Mouse (Mus musculus): Measurements from ENCODE around the gene Syp.
A peak's percentile ranks its signal among the peaks of the same experiment; 100 is the strongest.

The Syp gene

DNA sequence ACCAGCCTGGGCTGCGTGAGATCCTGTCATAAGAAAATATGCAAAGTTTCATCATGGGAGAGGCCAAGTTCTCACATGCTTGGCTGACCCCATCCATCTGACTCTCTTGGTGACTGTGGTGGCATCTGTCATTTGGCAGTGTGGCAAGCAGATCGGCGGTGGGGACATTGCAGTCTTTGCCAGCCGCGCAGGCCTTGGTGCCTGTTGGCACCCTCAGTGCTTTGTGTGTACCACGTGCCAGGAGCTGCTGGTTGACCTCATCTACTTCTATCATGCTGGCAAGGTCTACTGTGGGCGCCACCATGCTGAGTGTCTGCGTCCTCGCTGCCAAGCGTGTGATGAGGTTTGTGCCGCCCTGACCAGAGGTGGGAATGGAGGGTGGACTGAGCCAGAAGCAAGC lies 26.5 kb downstream of the Syp start:
- DNase-seq, result no peak

DNA sequence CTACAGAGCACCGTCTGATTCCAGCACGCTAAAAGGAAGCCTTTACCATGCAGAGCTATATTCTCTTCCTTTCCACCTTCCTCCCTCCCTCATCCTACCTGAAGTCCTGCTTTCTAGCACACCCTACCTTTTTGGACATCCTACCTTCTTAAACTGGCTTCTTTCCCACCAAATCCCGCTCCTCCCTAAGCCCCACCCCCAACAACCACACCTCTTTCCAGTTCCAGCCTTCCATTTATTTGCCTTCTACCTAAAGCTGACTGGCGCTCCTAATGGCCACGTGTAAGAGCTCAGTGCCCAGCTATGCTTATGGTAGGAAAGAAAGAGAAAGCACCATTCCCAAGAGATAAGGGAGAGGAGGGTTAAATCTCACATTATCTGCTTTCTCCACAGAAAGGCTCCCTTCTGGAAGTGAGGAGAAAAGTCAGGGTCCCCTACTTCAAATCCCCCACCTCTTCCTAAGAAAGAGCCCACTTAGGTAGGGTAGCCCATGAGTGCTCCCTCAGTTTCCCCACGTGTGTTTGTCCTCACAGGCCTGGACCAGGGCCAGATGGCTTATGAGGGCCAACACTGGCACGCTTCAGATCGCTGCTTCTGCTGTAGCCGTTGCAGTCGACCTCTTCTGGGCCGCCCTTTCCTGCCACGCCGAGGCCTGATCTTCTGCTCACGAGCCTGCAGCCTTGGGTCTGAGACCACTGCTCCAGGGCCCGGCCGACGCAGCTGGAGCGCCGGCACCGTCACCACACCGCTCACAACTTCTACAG lies 27.6 kb downstream of the Syp start:
- DNase-seq, result no peak

DNA sequence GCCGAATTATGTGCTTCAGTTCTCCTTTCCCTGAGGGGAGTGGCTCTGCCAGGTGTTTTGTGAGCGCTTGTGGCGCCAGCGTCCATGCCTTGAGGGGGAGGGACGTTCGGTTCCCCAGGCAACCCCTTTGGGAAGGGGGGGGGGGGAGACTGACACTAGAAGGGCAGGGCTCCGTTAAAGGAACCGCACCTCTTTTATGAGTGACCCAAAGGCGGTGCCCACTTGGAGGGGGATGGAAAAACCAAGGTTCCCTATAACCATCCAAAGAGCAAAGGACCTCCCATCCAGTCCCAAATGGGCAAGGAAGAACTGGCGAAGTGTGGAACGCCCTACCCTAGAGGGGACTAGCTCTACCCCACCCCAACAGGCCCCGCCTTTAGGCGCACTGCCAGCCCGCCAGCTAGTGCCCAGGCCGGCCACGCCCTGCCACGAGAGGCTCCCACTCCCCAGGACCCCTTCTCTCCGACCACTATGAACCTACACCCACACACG lies 32.2 kb downstream of the Syp start:
- DNase-seq, result no peak

DNA sequence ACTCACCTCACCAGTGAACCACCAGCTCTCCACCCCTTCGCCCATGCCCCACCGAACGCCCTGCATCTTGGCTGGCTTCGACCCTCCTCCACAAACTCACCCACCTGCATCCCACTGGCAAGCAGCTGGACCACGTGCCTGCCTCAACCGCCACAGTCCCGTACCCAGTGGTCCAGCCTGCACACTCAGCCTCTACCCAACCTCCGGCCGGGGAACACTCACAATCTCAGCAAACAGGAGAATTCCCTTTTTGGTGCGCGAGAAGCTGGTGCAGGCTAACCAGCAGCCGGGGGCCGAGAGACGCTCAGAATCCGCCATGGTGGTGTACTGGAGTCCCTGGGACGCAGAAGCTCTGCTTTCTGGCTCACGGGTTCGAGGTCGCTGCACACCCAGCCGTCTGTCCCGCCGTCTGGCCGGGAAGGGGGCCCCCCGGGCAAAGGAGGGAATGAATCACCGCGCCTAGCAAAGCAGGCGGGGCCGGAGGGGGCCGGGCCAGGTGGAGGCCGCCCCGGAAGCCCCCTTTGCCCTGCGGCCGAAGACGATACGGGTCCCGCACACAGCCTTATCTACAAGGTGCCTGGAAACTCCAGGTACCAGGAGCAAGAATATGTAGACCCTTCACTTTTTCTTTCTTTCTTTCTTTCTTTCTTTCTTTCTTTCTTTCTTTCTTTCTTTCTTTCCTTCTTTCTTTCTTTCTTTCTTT lies 32.8 kb downstream of the Syp start, which contains the start of gene Plp2:
TSS of gene Plp2 (minus strand) at position 470 of the 703 bp plus-strand sequence.
- DNase-seq, result no peak

DNA sequence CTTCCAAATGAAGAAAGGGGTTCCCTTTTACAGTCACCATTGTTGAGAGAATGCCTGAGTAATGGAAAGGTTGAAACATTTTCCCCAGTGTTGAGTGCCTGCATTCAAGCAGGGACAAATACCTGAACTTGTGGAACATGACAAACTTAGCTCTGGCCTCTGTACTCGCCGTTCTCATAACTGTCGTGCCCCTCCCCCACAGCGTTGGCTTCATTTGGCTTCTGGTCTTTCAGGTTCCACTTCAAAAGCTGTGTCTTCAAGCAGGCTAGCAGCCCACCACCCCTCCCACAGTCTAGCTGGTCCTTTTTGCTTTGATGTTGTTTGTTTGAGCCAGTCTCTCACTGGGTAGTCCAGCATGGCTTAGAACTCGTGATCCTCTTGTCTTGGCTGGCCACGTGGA lies 34.5 kb downstream of the Syp start:
- no peak for DNase-seq

DNA sequence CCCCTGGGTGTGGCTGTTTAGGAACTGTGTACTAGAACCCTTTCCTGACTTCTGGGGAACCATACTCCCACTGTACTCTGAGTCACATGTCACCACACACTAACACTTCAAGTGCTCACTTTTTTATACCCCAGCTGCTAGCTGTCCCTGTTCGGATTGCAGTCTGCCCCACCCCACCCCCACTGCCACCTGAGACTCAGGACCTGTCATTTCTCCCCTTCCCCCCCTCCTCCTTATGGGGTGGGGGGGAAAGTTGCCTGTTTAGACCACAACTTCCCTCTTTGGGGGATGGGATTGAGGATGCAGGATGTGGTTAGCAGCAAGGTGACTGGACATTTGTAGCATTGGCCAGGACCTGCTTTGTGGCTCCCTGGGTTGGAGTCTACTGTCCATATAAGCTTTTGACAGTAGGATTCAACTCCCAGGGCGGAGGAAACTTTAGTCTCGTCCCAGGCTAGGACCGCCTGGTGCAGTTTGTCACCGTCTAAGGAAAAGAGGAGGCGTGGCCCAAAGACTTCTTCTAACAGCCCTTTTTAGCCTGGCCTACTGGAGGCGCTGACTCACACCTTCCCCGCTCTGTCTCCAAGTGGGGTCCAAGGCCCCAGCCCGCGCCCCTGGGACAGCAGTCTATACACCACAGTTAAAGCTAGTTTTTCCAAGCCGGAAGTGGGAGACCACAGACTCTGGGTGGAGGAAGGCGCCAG lies 35.5 kb downstream of the Syp start:
- DNase-seq, result no peak

DNA sequence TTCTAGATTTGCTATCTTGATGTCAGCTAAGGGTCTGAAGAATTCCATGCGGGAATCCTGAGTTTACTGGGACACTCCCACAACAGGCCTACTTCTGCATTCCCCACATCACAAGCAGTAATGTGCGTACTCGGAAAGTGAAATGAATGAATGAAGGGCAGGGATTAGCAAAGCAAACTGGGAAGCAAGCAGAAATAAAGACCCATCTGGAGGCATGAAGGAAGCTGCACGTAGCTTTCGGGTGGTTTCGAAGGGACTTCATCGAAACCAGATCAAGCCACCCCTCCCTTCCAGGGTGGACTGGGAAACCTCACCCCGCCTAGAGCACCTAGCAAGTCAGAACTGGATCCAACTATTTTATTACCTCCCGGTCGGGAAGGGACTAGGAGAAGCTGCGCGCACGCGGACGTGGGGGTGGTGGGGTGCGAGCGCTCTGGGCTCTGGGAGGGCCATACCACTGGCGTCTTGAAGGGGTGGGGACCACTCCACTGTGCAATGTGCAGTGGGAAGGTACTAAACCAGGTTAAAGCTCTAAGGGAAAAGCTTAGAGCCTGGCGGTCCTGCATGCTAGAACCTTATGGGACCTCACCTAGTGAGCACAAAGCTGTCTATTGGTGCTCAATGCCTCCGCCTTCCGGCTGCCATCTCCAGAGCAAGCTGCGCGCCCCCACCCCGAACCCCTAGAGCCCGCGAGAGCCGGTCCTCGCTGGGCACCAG lies 36.2 kb downstream of the Syp start:
- no peak for DNase-seq

DNA sequence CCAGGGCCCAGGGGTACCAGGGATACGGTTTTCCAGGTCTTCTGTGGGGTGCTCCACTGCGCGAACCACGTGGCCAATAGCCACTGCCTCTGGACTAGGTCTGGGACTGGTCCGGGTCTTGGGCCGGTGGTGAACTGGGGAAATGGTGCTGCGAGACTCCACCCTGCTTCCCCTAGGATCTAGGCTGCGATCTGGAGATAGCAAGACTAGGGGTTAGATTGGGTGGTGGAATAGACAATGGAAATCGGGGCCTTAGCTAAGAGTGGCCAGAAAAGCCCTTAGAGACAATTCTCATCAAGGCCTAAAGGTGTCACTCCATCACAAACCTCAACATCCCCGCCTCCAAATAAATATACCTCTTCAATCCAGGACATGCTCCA lies 36.7 kb downstream of the Syp start:
- no peak for DNase-seq

DNA sequence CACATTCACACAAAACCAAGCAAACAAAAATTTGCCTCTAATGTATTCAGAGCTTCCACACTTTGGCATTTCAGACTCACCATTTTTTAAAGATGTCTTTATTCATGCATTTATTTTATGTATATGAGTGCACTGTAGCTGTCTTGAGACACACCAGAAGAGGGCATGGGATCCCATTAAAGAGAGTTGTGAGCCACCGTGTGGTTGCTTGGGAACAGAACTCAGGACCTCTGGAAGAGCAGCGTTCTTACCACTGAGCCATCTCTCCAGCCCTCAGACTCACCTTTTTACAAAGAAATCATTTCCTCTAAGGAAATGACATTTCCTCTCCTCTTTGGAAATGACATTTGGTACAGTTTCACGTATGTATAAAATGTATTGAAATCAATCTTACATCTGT lies 40.7 kb downstream of the Syp start:
- no peak for DNase-seq

DNA sequence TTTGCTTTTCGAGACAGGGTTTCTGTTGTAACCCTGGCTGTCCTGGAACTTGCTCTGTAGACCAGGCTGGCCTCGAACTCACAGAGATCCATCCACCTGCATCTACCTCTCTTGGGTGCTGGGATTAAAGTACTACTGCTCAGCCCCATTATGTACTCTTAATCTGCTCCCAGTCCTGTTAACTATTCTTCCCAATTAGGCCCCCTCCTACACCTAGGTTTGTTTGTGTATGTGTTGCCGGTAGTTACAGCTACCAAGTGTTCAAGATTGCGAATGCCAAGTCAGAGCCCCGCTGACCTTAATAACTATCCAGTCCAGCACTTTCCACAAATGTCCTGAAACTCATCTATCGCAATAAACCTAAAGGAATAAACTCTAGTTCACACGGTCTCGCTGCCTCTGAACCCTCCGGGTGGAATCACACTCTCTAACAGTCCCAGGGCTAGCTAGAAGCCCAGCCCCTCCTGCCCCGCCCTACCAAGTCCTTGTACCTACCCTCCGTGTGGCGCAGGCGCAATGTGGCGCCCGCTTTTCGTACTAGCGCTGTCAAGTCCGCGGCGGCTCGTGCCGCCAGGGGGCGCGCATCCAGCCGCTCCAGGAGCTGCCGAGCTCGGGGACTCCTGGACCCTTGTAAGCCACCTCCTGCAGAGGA lies 41.3 kb downstream of the Syp start:
- DNase-seq, result peak; percentile 85

DNA sequence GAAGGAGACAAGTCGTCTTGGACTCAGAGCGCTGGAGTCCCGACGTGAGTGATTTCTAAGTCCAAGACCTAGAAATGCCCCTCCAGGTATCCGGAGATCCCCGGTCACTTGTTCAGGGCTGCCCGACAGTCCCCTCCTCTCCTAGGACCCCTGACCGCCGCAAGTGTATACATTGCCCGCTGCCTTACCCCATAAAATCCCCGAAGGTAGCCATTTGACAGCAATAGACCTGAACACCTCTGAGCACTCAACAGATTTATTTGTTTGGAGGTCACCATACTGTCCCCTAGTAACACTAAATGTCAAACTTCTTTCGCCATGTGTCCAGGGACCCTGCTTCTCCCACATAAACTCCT lies 41.8 kb downstream of the Syp start:
- no peak for DNase-seq

DNA sequence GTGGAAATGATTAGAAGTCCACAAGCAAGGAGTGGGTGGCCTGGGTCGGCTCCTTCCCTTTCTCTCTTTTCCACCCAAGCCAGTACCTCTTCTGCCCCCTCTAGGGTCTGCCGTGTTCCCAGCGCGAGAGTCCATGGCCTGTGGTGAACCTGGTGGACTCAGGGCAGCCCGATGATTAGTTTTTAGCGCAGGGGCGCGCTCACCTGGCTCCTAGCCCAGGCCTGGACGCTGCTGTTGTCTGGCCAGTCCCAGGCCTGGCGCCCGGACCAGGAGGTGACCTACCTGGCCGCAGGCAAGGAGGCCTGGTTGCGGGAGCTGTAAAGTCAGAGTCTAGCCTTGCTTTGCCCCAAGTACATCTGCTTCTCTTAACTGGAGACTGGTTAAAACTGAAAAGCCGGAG lies 42.6 kb downstream of the Syp start, which contains the start of gene Magix:
TSS of gene Magix (minus strand) at position 388 of the 400 bp plus-strand sequence.
- DNase-seq, result no peak

DNA sequence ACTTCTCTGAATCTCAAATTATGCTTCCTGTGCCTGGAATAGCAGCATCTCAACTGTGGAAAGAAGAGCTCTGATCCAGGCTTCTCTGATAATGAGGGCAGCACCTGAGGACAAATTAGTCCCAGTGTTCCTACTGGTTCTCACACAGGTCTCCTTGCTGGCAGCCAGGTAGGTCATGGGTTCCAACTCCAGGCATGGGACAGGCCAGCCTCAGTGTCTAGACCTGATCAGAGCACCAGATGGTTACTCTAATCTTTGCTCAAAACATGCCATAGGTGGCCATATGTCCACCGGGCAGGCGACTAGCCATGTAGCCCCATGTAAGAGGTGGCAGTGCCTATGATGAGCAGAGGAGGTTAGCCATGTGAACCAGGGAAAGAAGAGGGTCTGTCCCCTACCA lies 50.0 kb downstream of the Syp start:
- DNase-seq, result no peak

DNA sequence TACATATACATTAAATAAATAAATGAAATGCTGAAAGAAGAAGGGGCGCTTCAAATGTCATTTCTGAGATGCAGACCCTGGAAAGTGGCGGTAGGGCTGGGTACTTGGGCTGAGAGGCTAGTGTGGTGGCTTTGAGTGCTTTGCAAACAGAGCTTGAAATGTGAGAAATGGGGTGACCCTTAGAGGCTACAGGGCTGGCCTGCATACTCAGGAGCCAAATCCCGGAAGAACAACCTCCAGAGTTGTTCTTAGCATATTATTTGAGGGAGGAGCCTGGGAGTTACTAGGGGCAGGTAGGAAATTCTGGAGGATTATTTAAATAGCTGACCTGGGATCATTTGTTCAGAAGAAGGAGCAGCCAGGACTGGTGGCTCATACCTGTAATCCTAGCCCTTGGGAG lies 52.2 kb downstream of the Syp start:
- DNase-seq, result no peak

DNA sequence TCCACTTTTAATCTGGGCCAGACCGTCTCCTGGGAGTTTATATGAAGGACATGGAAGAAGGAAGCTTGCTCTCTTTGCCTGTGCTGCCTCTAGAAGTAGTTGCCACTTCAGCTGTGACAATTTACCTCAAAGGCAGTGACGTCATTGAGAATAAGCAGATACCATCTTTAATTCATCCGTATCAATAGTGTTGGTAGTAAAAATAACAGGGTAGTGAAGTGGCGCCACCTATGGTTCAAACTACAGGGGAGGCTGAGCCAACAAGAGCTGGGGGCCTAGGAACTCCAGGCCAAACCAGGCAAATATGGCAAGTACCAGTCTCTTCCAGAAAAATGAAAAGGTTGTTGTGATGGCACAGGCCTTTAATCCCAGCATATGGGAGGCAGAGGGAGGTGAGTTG lies 54.6 kb downstream of the Syp start:
- DNase-seq, result no peak

DNA sequence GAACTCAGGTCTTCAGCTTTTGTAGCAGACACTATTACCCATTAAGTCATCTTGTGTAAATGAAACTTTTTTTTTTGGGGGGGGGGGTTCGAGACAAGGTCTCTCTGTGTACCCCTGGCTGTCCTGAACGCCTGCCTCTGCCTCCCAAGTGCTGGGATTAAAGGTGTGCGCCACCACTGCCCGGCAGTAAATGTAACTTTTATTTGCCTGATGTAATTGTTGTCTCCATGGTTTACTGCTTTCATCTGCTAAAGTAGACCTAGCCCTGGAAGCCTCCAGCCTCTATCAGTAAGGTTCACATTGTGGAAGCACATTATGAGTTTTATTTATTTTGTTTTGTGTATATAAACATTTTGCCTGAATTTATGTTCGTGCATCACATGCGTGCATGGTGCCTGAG lies 58.2 kb downstream of the Syp start:
- DNase-seq, result no peak

DNA sequence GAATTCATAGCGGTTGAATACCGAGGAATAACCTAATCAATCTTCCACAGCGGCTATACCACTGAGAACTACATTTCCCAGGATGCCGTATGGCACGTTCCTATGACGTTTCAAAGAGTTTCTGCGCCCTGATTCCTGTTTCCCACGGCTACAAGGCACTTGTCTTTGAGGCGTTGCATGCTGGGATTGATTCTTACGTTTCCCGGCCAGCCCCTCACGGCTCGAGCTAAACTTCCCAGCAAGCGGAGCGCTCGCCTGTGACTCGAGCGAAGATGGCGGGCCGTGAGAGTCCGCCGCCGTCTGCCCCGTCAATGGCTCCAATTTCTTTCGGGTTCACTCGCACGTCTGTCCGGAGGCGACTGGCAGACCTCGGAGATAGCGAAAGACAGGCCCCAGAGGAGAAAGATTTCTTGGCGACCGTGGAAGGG lies 58.7 kb downstream of the Syp start, which contains the start of gene Gpkow:
TSS of gene Gpkow (plus strand) at position 178 of the 428 bp plus-strand sequence.
- DNase-seq, result peak; percentile 92

All from right cerebral cortex, adult 18-20 months (tissue).